ENCODE assay signal across 27 mouse cellular contexts in genomic region chr15:87383551-87384265, GRCm38 (mm10).
A peak's percentile ranks its signal among the peaks of the same experiment; 100 is the strongest.
DNase-seq lines count a peak whose midpoint lies in the region; ATAC-seq and TF ChIP-seq lines count a peak whose summit lies in the region.
"Had no signal": no experiment of that assay in that cellular context is flagged by ENCODE, and none has a peak within 500 bp of the region (broad histone marks: within the 10 kb centered on the region; RNA-seq: fewer than 3 reads in every experiment).

No protein-coding gene starts in this region.

- intact Hi-C loops in heart, postnatal 36 days (cut with DNase I) = no loop called here

- DNase-seq in cerebellum, adult 11 months = peak; percentile 47
- DNase-seq in cerebellum, postnatal 4 days (ENCODE audit: low spot score in 2 of 2) = no peak
- DNase-seq in kidney, postnatal 0 days (ENCODE audit: low spot score) = peak; percentile 29
- peak; percentile 59 to 62 for DNase-seq in cerebellum, adult 18-20 months
- DNase-seq in cerebellum, postnatal 10 days = peak; percentile 89 to 91
- DNase-seq in heart, postnatal 36 days = no peak
- DNase-seq in adrenal gland, postnatal 10 days = no peak
- DNase-seq: adrenal gland, postnatal 14 days; embryo, embryonic 11 days; gastrocnemius, postnatal 14 days; heart, postnatal 14 days; kidney, adult 8-10 months; kidney, postnatal 14 days; layer of hippocampus, adult 9-11 months; lung, embryonic 14.5 days; lung, postnatal 14 days; spleen, adult 18-20 months; thymus, postnatal 14 days had no signal

- no peak overlapping the region for H3K9ac ChIP-seq in kidney, postnatal 0 days (ENCODE audit: low read depth, low read length)
- no peak overlapping the region for H3K9ac ChIP-seq in kidney, embryonic 16.5 days (replicated peaks; ENCODE audit: low read length)
- H3K9ac ChIP-seq: embryonic facial prominence, embryonic 12.5 days; limb, embryonic 12.5 days; liver, embryonic 15.5 days; lung, embryonic 14.5 days; neural tube, embryonic 15.5 days had no signal

- H3K36me3 ChIP-seq in kidney, postnatal 0 days (ENCODE audit: insufficient read depth, low read length) = no peaks in the 10 kb centered on the region
- no peaks in the 10 kb centered on the region for H3K36me3 ChIP-seq in kidney, embryonic 16.5 days (ENCODE audit: insufficient read depth, low read length)
- H3K36me3 ChIP-seq: embryonic facial prominence, embryonic 12.5 days; limb, embryonic 12.5 days; liver, embryonic 15.5 days; neural tube, embryonic 15.5 days had no signal

- H3K4me3 ChIP-seq in kidney, postnatal 0 days (replicated peaks; ENCODE audit: low read depth, low read length) = no peak overlapping the region
- H3K4me3 ChIP-seq in kidney, embryonic 16.5 days (ENCODE audit: low read length) = no peak overlapping the region
- H3K4me3 ChIP-seq: embryonic facial prominence, embryonic 12.5 days; limb, embryonic 12.5 days; liver, embryonic 15.5 days; myocyte; neural tube, embryonic 15.5 days had no signal

- no peaks in the 10 kb centered on the region for H3K27me3 ChIP-seq in kidney, postnatal 0 days (ENCODE audit: insufficient read depth, low read length)
- no peaks in the 10 kb centered on the region for H3K27me3 ChIP-seq in kidney, embryonic 16.5 days (ENCODE audit: insufficient read depth, low read length)
- H3K27me3 ChIP-seq: CH12.LX; embryonic facial prominence, embryonic 12.5 days; limb, embryonic 12.5 days; liver, embryonic 15.5 days; neural tube, embryonic 15.5 days had no signal

- no peaks in the 10 kb centered on the region for H3K9me3 ChIP-seq in kidney, postnatal 0 days (replicated peaks; ENCODE audit: low read length)
- peaks cover 4% of the 10 kb centered on the region; the same call in 1 of the 2 replicates for H3K9me3 ChIP-seq in kidney, embryonic 16.5 days (ENCODE audit: low read length)
- H3K9me3 ChIP-seq: embryonic facial prominence, embryonic 12.5 days; limb, embryonic 12.5 days; liver, embryonic 15.5 days; neural tube, embryonic 15.5 days had no signal

- no peak overlapping the region for H3K4me2 ChIP-seq in kidney, postnatal 0 days (ENCODE audit: low read length)
- H3K4me2 ChIP-seq in kidney, embryonic 16.5 days (replicated peaks; ENCODE audit: low read depth, low read length) = no peak overlapping the region
- H3K4me2 ChIP-seq: embryonic facial prominence, embryonic 12.5 days; limb, embryonic 12.5 days; liver, embryonic 15.5 days; lung, embryonic 14.5 days; neural tube, embryonic 15.5 days had no signal

- no peaks in the 10 kb centered on the region for H3K4me1 ChIP-seq in kidney, postnatal 0 days (replicated peaks; ENCODE audit: insufficient read depth, low read length)
- H3K4me1 ChIP-seq in kidney, embryonic 16.5 days (ENCODE audit: insufficient read depth, low read length) = peaks cover 3% of the 10 kb centered on the region; the same call in 1 of the 2 replicates
- H3K4me1 ChIP-seq: embryonic facial prominence, embryonic 12.5 days; limb, embryonic 12.5 days; liver, embryonic 15.5 days had no signal

- H3K27ac ChIP-seq in kidney, postnatal 0 days = no peak overlapping the region
- no peak overlapping the region for H3K27ac ChIP-seq in kidney, embryonic 16.5 days (ENCODE audit: low read length)
- H3K27ac ChIP-seq: embryonic facial prominence, embryonic 12.5 days; limb, embryonic 12.5 days; liver, embryonic 15.5 days; neural tube, embryonic 15.5 days had no signal

- no peak for TF ChIP-seq CTCF in kidney, postnatal 0 days (IDR thresholded peaks at IDR 0.05; ENCODE audit: low read depth)

- 25% methylated on average over 6 of the region's 6 CpGs for WGBS in kidney, postnatal 0 days
- WGBS in kidney, embryonic 16.5 days = 27% methylated on average over 6 of the region's 6 CpGs

- no peak for ATAC-seq in kidney, postnatal 0 days (replicated peaks; ENCODE audit: low FRiP score, low read depth)
- no peak for ATAC-seq in kidney, embryonic 16.5 days (ENCODE audit: low FRiP score, low TSS enrichment)
- ATAC-seq: intestine, embryonic 16.5 days; midbrain, embryonic 16.5 days had no signal

Comparison
In these comparisons a context has a peak if more than half of its experiments do, and no peak if none do; other contexts are left out.
1. DNase-seq: peak in cerebellum, adult 11 months (single experiment), kidney, postnatal 0 days (single experiment), cerebellum, adult 18-20 months (2 of 2) and cerebellum, postnatal 10 days (2 of 2); none in cerebellum, postnatal 4 days (0 of 2), heart, postnatal 36 days (0 of 2) and adrenal gland, postnatal 10 days (single experiment).